Mouse (Mus musculus) heart, adult 2 months (tissue): ENCODE data around the gene Sucnr1. TPM values are rescaled to one million over a fixed set of nuclear protein-coding genes. Genes with fewer than 3 reads are reported as not detected.
A peak's percentile ranks its signal among the peaks of the same experiment; 100 is the strongest.

Experiments used
- DNase-seq, 2 experiments: peaks; one replicate each; pipeline ENCODE4 v3.0.0; 2021
- H3K27ac ChIP-seq: fragments of 200-600 bp; 2 replicates; pipeline ENCODE4 v1.8.1; 2022
- H3K27me3 ChIP-seq: fragments of 200-500 bp; 2 replicates; pipeline ENCODE4 v1.6.1; 2012; ENCODE audit warnings: mild to moderate bottlenecking, low read length, inconsistent platforms, mixed read lengths; ENCODE audit not compliant: control insufficient read depth, insufficient read depth
- H3K36me3 ChIP-seq: fragments of 200-500 bp; 2 replicates; pipeline ENCODE4 v1.6.1; 2012; ENCODE audit warnings: low read length, inconsistent platforms; ENCODE audit not compliant: control insufficient read depth, insufficient read depth
- H3K4me1 ChIP-seq: fragments of 200-500 bp; 2 replicates; pipeline ENCODE4 v1.6.1; 2011; ENCODE audit warnings: low read length; ENCODE audit not compliant: control insufficient read depth, insufficient read depth
- H3K4me3 ChIP-seq: fragments of 200-600 bp; 2 replicates; pipeline ENCODE4 v1.8.1; 2022
- H3K79me2 ChIP-seq: fragments of 200-500 bp; replicated peaks from 2 replicates; pipeline ENCODE4 v1.6.1; 2012; ENCODE audit warnings: mild to moderate bottlenecking, inconsistent platforms, low read length, moderate library complexity, mixed read lengths; ENCODE audit not compliant: control insufficient read depth, insufficient read depth
- H3K9ac ChIP-seq: fragments of 200-500 bp; 2 replicates; pipeline ENCODE4 v1.6.1; 2012; ENCODE audit warnings: low read depth, mild to moderate bottlenecking, control low read depth, inconsistent platforms, low read length, mixed read lengths
- CTCF ChIP-seq: fragments of 200-600 bp; IDR thresholded peaks from 2 replicates; pipeline ENCODE4 v1.8.1; 2022; ENCODE audit warnings: antibody characterized with exemption, mild to moderate bottlenecking, moderate library complexity
- EP300 ChIP-seq: fragments of 200-500 bp; IDR thresholded peaks from 2 replicates; pipeline ENCODE4 v1.6.1; 2011; ENCODE audit warnings: low read depth, low read length, control low read depth; ENCODE audit not compliant: insufficient read depth
- POLR2A ChIP-seq: fragments of 200-500 bp; IDR thresholded peaks from 2 replicates; pipeline ENCODE4 v1.6.1; 2011; ENCODE audit warnings: mild to moderate bottlenecking, low read depth, low read length, control low read depth; ENCODE audit not compliant: insufficient read depth
- WGBS: fragments of 180-500 bp; shearing (Covaris S2); methylation state at CpG from one replicate; pipeline ENCODE4 v1.1.7; 2018; 5-methylcytosine and 5-hydroxymethylcytosine counted together
- intact Hi-C: fragments of 180-260 bp; cut with DNase I; formaldehyde crosslinking; loops from one replicate; pipeline ENCODE4 v1.15.1; 2025
- polyA plus RNA-seq: library from polyadenylated mRNA; depleted of rRNA; stranded (reverse); fragments of >200 nt; gene quantifications from 2 replicates; pipeline ENCODE4 v1.2.3, GENCODE M21; 2012
- total RNA-seq, 2 experiments: library from RNA; stranded (reverse); gene quantifications; 2 replicates each; pipeline ENCODE4 v1.2.3; 2021

Sucnr1 gene
- total and polyA plus RNA-seq, 3 experiments: 0.59 TPM; not detected in 2

DNA sequence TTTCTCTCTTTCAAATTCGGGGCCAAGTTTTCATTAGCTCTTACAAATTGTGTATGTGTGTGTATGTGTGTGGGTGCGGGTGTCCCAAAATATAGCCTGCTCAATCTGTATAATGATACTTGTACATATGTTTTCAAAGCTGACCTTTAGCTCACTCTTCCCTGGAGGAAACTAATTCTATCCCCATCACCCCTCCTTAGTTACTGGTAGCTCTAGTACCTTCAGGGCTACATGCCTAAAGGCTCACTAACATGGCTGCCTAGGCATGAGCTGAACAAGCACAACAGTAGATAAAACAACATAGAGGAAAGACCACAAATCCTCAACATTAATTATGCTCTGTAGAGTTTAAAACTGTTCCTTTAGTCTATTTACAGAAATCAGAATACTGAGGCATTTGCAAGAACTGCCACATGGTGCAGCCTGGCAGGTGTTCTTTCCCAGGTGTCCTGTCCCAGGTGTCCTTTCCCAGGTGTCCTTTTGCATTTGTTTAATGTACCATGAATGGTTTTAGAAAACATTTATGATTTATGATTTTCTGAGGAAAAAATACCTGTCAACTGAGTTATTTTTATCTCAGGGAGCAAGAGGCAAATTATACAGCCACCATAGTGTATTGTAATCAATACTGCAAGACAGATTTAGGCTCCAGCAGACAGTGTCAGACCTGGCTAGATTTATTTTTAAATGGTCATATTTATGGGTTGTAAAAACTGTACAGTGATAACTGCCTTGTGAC lies 24.4 kb upstream of the Sucnr1 start:
- intact Hi-C loops: loop anchor here (10.0 kb wide), 1 partner anchor 182 kb away; no protein-coding TSS in a partner anchor

DNA sequence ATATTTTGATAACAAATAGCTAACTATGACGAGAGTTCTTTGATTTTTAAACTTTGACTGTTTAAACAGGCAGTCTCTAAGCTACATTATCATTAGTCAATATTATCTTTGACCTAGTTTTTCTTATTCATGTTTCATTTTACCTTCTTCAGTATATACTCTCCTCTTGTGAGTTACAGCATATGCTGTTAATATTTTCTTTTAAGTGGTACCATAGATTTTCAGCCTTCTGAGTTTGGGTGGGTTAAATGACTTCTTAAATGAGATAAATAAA lies 23.9 kb upstream of the Sucnr1 start:
- no peaks in the 10 kb centered on the region for H3K27me3 ChIP-seq
- WGBS: 67% methylated on average over 1 of the region's 1 CpGs
- intact Hi-C loops: loop anchor here (10.0 kb wide), 1 partner anchor 183 kb away; no protein-coding TSS in a partner anchor
- no peak overlapping the region for H3K4me3 ChIP-seq
- TF ChIP-seq POLR2A (no peak), CTCF (no peak), EP300 (no peak)
- H3K36me3 ChIP-seq: no peaks in the 10 kb centered on the region
- no peak overlapping the region for H3K9ac ChIP-seq
- no peak overlapping the region for H3K27ac ChIP-seq
- H3K4me1 ChIP-seq: no peaks in the 10 kb centered on the region
- no peak for DNase-seq
- H3K79me2 ChIP-seq: no peaks in the 10 kb centered on the region

More for the DNA sequence above, 24.4 kb upstream of the Sucnr1 start:
- TF ChIP-seq CTCF (no peak), POLR2A (no peak), EP300 (no peak)
- no peaks in the 10 kb centered on the region for H3K79me2 ChIP-seq
- H3K27me3 ChIP-seq: no peaks in the 10 kb centered on the region
- no peak overlapping the region for H3K27ac ChIP-seq
- no peak overlapping the region for H3K4me3 ChIP-seq
- H3K9ac ChIP-seq: no peak overlapping the region
- H3K4me1 ChIP-seq: no peaks in the 10 kb centered on the region
- H3K36me3 ChIP-seq: no peaks in the 10 kb centered on the region
- DNase-seq: no peak
- 81% methylated on average over 2 of the region's 2 CpGs for WGBS

GRCm38 (mm10) chr3:60078883-60079415 lies 2.7 kb upstream of the Sucnr1 start:
- peak in 1 of 2 experiments; percentile 10 for DNase-seq
- peak overlapping the region; percentile 42 for H3K27ac ChIP-seq
- intact Hi-C loops: no loop called here
- WGBS: 70% methylated on average over 1 of the region's 1 CpGs
- H3K4me1 ChIP-seq: no peaks in the 10 kb centered on the region; the same call in 1 of the 2 replicates
- no peak overlapping the region for H3K9ac ChIP-seq
- TF ChIP-seq POLR2A: no peak
- TF ChIP-seq CTCF: no peak
- TF ChIP-seq EP300: no peak
- H3K36me3 ChIP-seq: no peaks in the 10 kb centered on the region
- H3K79me2 ChIP-seq: no peaks in the 10 kb centered on the region
- H3K27me3 ChIP-seq: no peaks in the 10 kb centered on the region
- H3K4me3 ChIP-seq: no peak overlapping the region

GRCm38 (mm10) chr3:60080572-60080971 lies 1.1 kb upstream of the Sucnr1 start:
- no peak for TF ChIP-seq CTCF
- no peak for TF ChIP-seq EP300
- TF ChIP-seq POLR2A: no peak
- H3K9ac ChIP-seq: no peak overlapping the region
- no peaks in the 10 kb centered on the region for H3K79me2 ChIP-seq
- no peak overlapping the region for H3K27ac ChIP-seq
- H3K36me3 ChIP-seq: no peaks in the 10 kb centered on the region
- DNase-seq: peak; percentile 22 to 39
- no peaks in the 10 kb centered on the region for H3K27me3 ChIP-seq
- H3K4me1 ChIP-seq: no peaks in the 10 kb centered on the region; the same call in 1 of the 2 replicates
- no peak overlapping the region for H3K4me3 ChIP-seq
- intact Hi-C loops: no loop called here
- 46% methylated on average over 4 of the region's 4 CpGs for WGBS

DNA sequence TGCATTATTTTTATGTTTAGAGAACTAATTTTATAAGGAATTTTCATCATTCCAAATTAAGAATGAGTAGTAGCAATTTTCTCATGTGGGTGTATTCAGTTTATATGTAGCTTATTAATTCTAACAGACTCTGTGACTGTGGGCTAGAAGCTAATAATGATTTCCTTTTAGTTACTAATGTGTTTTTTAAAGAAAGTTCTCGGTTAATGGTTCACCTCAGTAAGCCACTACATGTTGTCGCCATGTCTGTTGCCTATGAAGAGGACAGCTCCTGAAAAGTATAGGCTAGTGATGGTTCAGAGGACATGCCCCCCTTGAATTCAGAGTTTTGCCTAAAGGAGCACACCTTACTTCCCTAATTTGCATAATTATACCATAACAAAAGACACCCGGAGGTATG lies 1.1 kb downstream of the Sucnr1 start:
- Histone ChIP-seq H3K27me3 (no peaks in the 10 kb centered on the region), H3K36me3 (no peaks in the 10 kb centered on the region), H3K4me3 (no peak overlapping the region), H3K9ac (no peak overlapping the region), H3K79me2 (no peaks in the 10 kb centered on the region), H3K27ac (no peak overlapping the region), H3K4me1 (no peaks in the 10 kb centered on the region; the same call in 1 of the 2 replicates)
- intact Hi-C loops: no loop called here
- DNase-seq: no peak
- 91% methylated on average over 3 of the region's 3 CpGs for WGBS
- no peak for TF ChIP-seq CTCF
- TF ChIP-seq EP300: no peak
- TF ChIP-seq POLR2A: no peak

DNA sequence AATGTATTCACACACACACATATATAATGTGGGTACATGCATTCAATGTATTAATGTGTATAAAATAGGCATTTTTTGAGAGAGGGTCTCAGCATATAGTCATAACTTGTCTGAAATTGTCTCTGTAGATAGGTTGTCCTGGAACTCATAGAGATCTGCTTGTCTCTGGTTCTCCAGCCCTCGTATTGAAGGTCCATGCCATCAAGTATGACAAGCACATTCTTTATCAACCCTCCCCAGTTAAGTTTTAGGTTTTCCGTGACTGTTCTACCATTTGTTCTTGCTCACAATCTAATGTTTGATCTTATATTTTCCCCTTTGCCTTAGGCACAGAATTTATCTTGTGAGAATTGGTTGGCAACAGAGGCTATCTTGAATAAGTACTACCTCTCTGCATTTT lies 4.1 kb downstream of the Sucnr1 start:
- H3K27me3 ChIP-seq: no peaks in the 10 kb centered on the region
- TF ChIP-seq POLR2A (no peak), CTCF (no peak), EP300 (no peak)
- no peak overlapping the region for H3K27ac ChIP-seq
- no peaks in the 10 kb centered on the region; the same call in 1 of the 2 replicates for H3K4me1 ChIP-seq
- intact Hi-C loops: no loop called here
- no peak overlapping the region for H3K9ac ChIP-seq
- H3K36me3 ChIP-seq: no peaks in the 10 kb centered on the region
- no peaks in the 10 kb centered on the region for H3K79me2 ChIP-seq
- H3K4me3 ChIP-seq: no peak overlapping the region
- no peak for DNase-seq
- WGBS: 83% methylated on average over 2 of the region's 2 CpGs
